Mouse (Mus musculus): Measurements from ENCODE around the gene Phactr2. TPM values are rescaled to one million over a fixed set of nuclear protein-coding genes. Genes with fewer than 3 reads are reported as not detected.
"Not testable (repeated sequence)": the region's sequence is repeated elsewhere in the genome, so short reads cannot be mapped to it uniquely, and the experiment has no call there.

Gene Phactr2
- total RNA-seq, 2 experiments from 2014 or later, result 4.8 to 10.1 TPM

GRCm38 (mm10) chr10:13193496-13193895 lies 280.7 kb downstream of the Phactr2 start:
- not testable (repeated sequence) for ATAC-seq (replicated peaks; ENCODE audit: low FRiP score, low TSS enrichment, poor library complexity, severe bottlenecking)

GRCm38 (mm10) chr10:13192731-13193351 lies 281.4 kb downstream of the Phactr2 start, which contains the start of gene Ltv1:
Ltv1 (minus strand) TSS chr10:13193168.
- ATAC-seq (replicated peaks; ENCODE audit: low FRiP score, low TSS enrichment, poor library complexity, severe bottlenecking), result peak; percentile 100

GRCm38 (mm10) chr10:13189881-13190280 lies 284.3 kb downstream of the Phactr2 start:
- no peak for ATAC-seq (replicated peaks; ENCODE audit: low FRiP score, low TSS enrichment, poor library complexity, severe bottlenecking)

GRCm38 (mm10) chr10:13186754-13187153 lies 287.5 kb downstream of the Phactr2 start:
- ATAC-seq (replicated peaks; ENCODE audit: low FRiP score, low TSS enrichment, poor library complexity, severe bottlenecking), result no peak

GRCm38 (mm10) chr10:13184170-13184766 lies 289.9 kb downstream of the Phactr2 start:
- peak; percentile 75 for ATAC-seq (replicated peaks; ENCODE audit: low FRiP score, low TSS enrichment, poor library complexity, severe bottlenecking)

- ATAC-seq (replicated peaks; ENCODE audit: low FRiP score, low TSS enrichment, poor library complexity, severe bottlenecking), result no peak
These were observed 294.0 kb downstream of the Phactr2 start for GRCm38 (mm10) chr10:13180211-13180610.

- ATAC-seq (replicated peaks; ENCODE audit: low FRiP score, low TSS enrichment, poor library complexity, severe bottlenecking), result no peak
These were observed 296.1 kb downstream of the Phactr2 start, which contains the start of gene Zc2hc1b for GRCm38 (mm10) chr10:13177973-13178624. Zc2hc1b (minus strand) TSS chr10:13178023.

- ATAC-seq (replicated peaks; ENCODE audit: low FRiP score, low TSS enrichment, poor library complexity, severe bottlenecking), result no peak
These were observed 298.3 kb downstream of the Phactr2 start for GRCm38 (mm10) chr10:13175866-13176265.

GRCm38 (mm10) chr10:13172798-13173221 lies 301.4 kb downstream of the Phactr2 start:
- ATAC-seq (replicated peaks; ENCODE audit: low FRiP score, low TSS enrichment, poor library complexity, severe bottlenecking), result no peak

GRCm38 (mm10) chr10:13171461-13171860 lies 302.8 kb downstream of the Phactr2 start:
- no peak for ATAC-seq (replicated peaks; ENCODE audit: low FRiP score, low TSS enrichment, poor library complexity, severe bottlenecking)

GRCm38 (mm10) chr10:13170739-13171448 lies 303.3 kb downstream of the Phactr2 start:
- ATAC-seq (replicated peaks; ENCODE audit: low FRiP score, low TSS enrichment, poor library complexity, severe bottlenecking), result no peak

GRCm38 (mm10) chr10:13168461-13168860 lies 305.8 kb downstream of the Phactr2 start:
- no peak for ATAC-seq (replicated peaks; ENCODE audit: low FRiP score, low TSS enrichment, poor library complexity, severe bottlenecking)

GRCm38 (mm10) chr10:13162031-13162430 lies 312.2 kb downstream of the Phactr2 start:
- peak; percentile 63 for ATAC-seq (replicated peaks; ENCODE audit: low FRiP score, low TSS enrichment, poor library complexity, severe bottlenecking)

- ATAC-seq (replicated peaks; ENCODE audit: low FRiP score, low TSS enrichment, poor library complexity, severe bottlenecking), result no peak
These were observed 313.3 kb downstream of the Phactr2 start for GRCm38 (mm10) chr10:13160913-13161312.

Other genes with a start within 250 kb of the Phactr2 start
- gene Fuca2, start 25.1 kb upstream of the Phactr2 start, total RNA-seq (2014; fragmentation: Nextera tagmentation), result 20.8 and 47.5 TPM in 2 replicates
- 27.3 and 29.3 TPM in 2 replicates for gene Fuca2, start 25.1 kb upstream of the Phactr2 start, total RNA-seq (2017)
- 14.1 and 19.4 TPM in 2 replicates for gene Adat2, start 78.5 kb upstream of the Phactr2 start, total RNA-seq (2014; fragmentation: Nextera tagmentation)
- gene Adat2, start 78.5 kb upstream of the Phactr2 start, total RNA-seq (2017), result 4.4 and 5.3 TPM in 2 replicates
- 25.5 and 29.3 TPM in 2 replicates for gene Pex3, start 78.7 kb upstream of the Phactr2 start, total RNA-seq (2014; fragmentation: Nextera tagmentation)
- gene Pex3, start 78.7 kb upstream of the Phactr2 start, total RNA-seq (2017), result 15.7 and 24.0 TPM in 2 replicates

All from megakaryocyte-erythroid progenitor cell, adult 5-6 weeks (primary cell).